Mouse (Mus musculus): Measurements from ENCODE around the gene Gorasp1. TPM values are rescaled to one million over a fixed set of nuclear protein-coding genes. Genes with fewer than 3 reads are reported as not detected.

Gorasp1 gene
- polyA plus RNA-seq, 1 experiment = 11.6 TPM

GRCm38 (mm10) chr9:119973281-119973680, 35.9 kb upstream of the Gorasp1 start:
- TF ChIP-seq FLI1 (IDR thresholded peaks at IDR 0.05; ENCODE audit: low read length) (no peak), GATA1 (IDR thresholded peaks at IDR 0.05; ENCODE audit: borderline replicate concordance, low read length) (no peak)
- Histone ChIP-seq H3K27me3 (replicated peaks) (no peaks in the 10 kb centered on the region), H3K4me3 (replicated peaks) (no peak overlapping the region), H3K9me3 (no peaks in the 10 kb centered on the region), H3K36me3 (replicated peaks; ENCODE audit: low read length) (peaks cover 75% of the 10 kb centered on the region), H3K4me1 (peaks cover 54% of the 10 kb centered on the region)

GRCm38 (mm10) chr9:119972582-119972981, 35.2 kb upstream of the Gorasp1 start:
- H3K4me1 ChIP-seq = peaks cover 53% of the 10 kb centered on the region
- TF ChIP-seq FLI1 (IDR thresholded peaks at IDR 0.05; ENCODE audit: low read length) = no peak
- no peak for TF ChIP-seq GATA1 (IDR thresholded peaks at IDR 0.05; ENCODE audit: borderline replicate concordance, low read length)
- H3K4me3 ChIP-seq (replicated peaks) = no peak overlapping the region
- no peaks in the 10 kb centered on the region for H3K27me3 ChIP-seq (replicated peaks)
- no peaks in the 10 kb centered on the region for H3K9me3 ChIP-seq
- peaks cover 75% of the 10 kb centered on the region for H3K36me3 ChIP-seq (replicated peaks; ENCODE audit: low read length)

- Histone ChIP-seq H3K4me3 (replicated peaks) (no peak overlapping the region), H3K9me3 (no peaks in the 10 kb centered on the region), H3K27me3 (replicated peaks) (peaks cover under 1% of the 10 kb centered on the region), H3K4me1 (peaks cover 51% of the 10 kb centered on the region), H3K36me3 (replicated peaks; ENCODE audit: low read length) (peaks cover 75% of the 10 kb centered on the region)
- TF ChIP-seq FLI1 (IDR thresholded peaks at IDR 0.05; ENCODE audit: low read length) (no peak), GATA1 (IDR thresholded peaks at IDR 0.05; ENCODE audit: borderline replicate concordance, low read length) (no peak)
These were observed 34.8 kb upstream of the Gorasp1 start for GRCm38 (mm10) chr9:119972166-119972565.

- Histone ChIP-seq H3K4me1 (peaks cover 44% of the 10 kb centered on the region), H3K9me3 (no peaks in the 10 kb centered on the region), H3K27me3 (replicated peaks) (peaks cover 2% of the 10 kb centered on the region), H3K36me3 (replicated peaks; ENCODE audit: low read length) (peaks cover 72% of the 10 kb centered on the region), H3K4me3 (replicated peaks) (no peak overlapping the region)
- TF ChIP-seq GATA1 (IDR thresholded peaks at IDR 0.05; ENCODE audit: borderline replicate concordance, low read length) (no peak), FLI1 (IDR thresholded peaks at IDR 0.05; ENCODE audit: low read length) (no peak)
These were observed 33.6 kb upstream of the Gorasp1 start for GRCm38 (mm10) chr9:119970763-119971656.

- peaks cover 50% of the 10 kb centered on the region for H3K4me1 ChIP-seq
- no peak overlapping the region for H3K4me3 ChIP-seq (replicated peaks)
- H3K27me3 ChIP-seq (replicated peaks) = peaks cover 2% of the 10 kb centered on the region
- no peaks in the 10 kb centered on the region for H3K9me3 ChIP-seq
- peaks cover 70% of the 10 kb centered on the region for H3K36me3 ChIP-seq (replicated peaks; ENCODE audit: low read length)
- no peak for TF ChIP-seq GATA1 (IDR thresholded peaks at IDR 0.05; ENCODE audit: borderline replicate concordance, low read length)
These were observed 32.9 kb upstream of the Gorasp1 start for GRCm38 (mm10) chr9:119970221-119970620.

GRCm38 (mm10) chr9:119969811-119970210, 32.4 kb upstream of the Gorasp1 start:
- H3K4me3 ChIP-seq (replicated peaks) = no peak overlapping the region
- peaks cover 2% of the 10 kb centered on the region for H3K27me3 ChIP-seq (replicated peaks)
- H3K9me3 ChIP-seq = no peaks in the 10 kb centered on the region
- TF ChIP-seq GATA1 (IDR thresholded peaks at IDR 0.05; ENCODE audit: borderline replicate concordance, low read length) = no peak
- TF ChIP-seq FLI1 (IDR thresholded peaks at IDR 0.05; ENCODE audit: low read length) = no peak
- H3K4me1 ChIP-seq = peaks cover 50% of the 10 kb centered on the region
- H3K36me3 ChIP-seq (replicated peaks; ENCODE audit: low read length) = peaks cover 66% of the 10 kb centered on the region

GRCm38 (mm10) chr9:119966221-119966910, 29.0 kb upstream of the Gorasp1 start:
- no peak overlapping the region for H3K4me3 ChIP-seq (replicated peaks)
- peaks cover 67% of the 10 kb centered on the region for H3K4me1 ChIP-seq
- peaks cover 7% of the 10 kb centered on the region for H3K27me3 ChIP-seq (replicated peaks)
- TF ChIP-seq GATA1 (IDR thresholded peaks at IDR 0.05; ENCODE audit: borderline replicate concordance, low read length) (no peak), FLI1 (IDR thresholded peaks at IDR 0.05; ENCODE audit: low read length) (no peak)
- no peaks in the 10 kb centered on the region for H3K9me3 ChIP-seq
- H3K36me3 ChIP-seq (replicated peaks; ENCODE audit: low read length) = peaks cover 31% of the 10 kb centered on the region

- Histone ChIP-seq H3K9me3 (no peaks in the 10 kb centered on the region), H3K4me3 (replicated peaks) (no peak overlapping the region), H3K4me1 (peaks cover 55% of the 10 kb centered on the region), H3K36me3 (replicated peaks; ENCODE audit: low read length) (peaks cover 20% of the 10 kb centered on the region), H3K27me3 (replicated peaks) (peaks cover 15% of the 10 kb centered on the region)
- no peak for TF ChIP-seq FLI1 (IDR thresholded peaks at IDR 0.05; ENCODE audit: low read length)
These were observed 27.8 kb upstream of the Gorasp1 start for GRCm38 (mm10) chr9:119965186-119965585.

- TF ChIP-seq FLI1 (IDR thresholded peaks at IDR 0.05; ENCODE audit: low read length) (no peak), GATA1 (IDR thresholded peaks at IDR 0.05; ENCODE audit: borderline replicate concordance, low read length) (no peak)
These were observed 26.8 kb upstream of the Gorasp1 start for GRCm38 (mm10) chr9:119964206-119964605.

More at GRCm38 (mm10) chr9:119964206-119964605, 26.8 kb upstream of the Gorasp1 start:
- Histone ChIP-seq H3K4me3 (replicated peaks) (peak overlapping the region; percentile 30), H3K36me3 (replicated peaks; ENCODE audit: low read length) (peaks cover 10% of the 10 kb centered on the region), H3K4me1 (peaks cover 53% of the 10 kb centered on the region), H3K9me3 (no peaks in the 10 kb centered on the region), H3K27me3 (replicated peaks) (peaks cover 15% of the 10 kb centered on the region)

All from megakaryocyte, embryonic 14.5 days (primary cell).